Mouse (Mus musculus): ENCODE measurements at regions not wholly inside any gene's neighbourhood (a gene's known extent, or its start where the extent isn't known, plus 50 kb on each side); places are given as distances from the start of the nearest gene placed in this dataset.
A peak's percentile ranks its signal among the peaks of the same experiment; 100 is the strongest.

DNA sequence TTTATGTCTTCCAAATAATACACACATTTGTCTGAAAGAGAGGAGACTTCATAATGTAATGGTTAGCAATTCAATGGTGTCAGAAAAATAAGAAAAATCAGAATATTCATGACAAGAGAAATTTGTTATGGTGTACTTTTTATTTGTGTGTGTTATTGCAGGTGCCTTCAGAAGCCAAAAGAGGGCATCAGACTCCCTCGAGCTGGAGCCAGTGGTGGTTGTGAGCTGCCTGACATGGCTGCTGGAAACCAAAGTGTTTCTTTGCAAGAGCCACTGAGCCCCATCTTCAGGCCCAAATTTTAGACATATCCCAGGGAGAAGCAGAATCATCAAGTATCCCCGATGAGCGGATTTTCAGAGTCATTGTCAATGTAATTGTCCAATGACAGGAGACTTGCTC lies 81.9 kb downstream of the Tm2d3 start:
- no peak for DNase-seq

DNA sequence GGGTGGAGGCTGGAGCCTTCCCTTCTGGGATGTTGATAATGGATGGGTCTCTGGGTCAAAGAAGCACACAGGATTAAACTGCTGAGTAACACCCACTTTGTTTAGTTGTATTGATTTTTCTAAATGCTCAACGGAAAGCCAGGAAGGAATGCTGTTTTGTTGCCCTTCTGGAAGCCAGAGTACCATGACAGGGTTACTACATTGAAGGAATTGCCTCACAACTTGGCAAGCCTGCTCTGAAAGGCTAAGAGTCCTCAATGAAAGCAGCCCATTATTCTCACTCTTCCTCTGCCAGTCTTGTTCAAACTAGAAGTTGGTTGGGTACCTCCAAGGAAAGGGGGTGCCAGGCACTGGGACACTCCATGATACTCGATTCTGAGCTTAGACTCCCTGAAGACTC lies 83.0 kb downstream of the Tm2d3 start:
- DNase-seq: no peak

DNA sequence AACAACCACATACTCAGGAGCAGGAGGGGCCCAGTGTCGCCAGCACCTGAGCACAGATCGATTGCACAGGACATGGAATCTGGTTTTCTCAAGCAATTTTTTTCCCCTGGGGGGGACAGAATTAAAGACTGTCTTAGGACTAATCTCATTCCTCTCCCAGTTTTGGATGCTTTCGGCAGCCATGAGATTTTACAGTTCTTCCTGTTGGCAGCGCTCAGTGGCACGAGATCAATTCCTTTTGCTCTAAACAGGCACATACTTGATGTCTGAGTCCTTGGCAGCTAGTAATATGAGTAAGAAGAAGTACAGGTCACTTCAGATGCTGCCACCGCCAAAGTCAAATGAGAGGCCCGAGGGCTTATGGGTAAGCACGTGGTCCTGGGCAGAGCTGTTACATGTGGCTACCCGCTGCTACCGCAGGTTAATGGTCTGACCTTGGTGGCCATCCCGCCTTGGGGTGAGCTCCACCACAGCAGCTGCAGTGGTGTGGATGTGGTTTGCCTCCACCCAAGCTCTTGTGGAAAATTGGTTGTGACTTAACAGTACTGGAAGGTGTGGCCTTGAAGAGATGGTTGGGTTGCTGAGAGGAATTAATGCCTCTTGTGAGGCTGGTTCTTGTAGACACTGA lies 83.5 kb downstream of the Tm2d3 start:
- DNase-seq: no peak

DNA sequence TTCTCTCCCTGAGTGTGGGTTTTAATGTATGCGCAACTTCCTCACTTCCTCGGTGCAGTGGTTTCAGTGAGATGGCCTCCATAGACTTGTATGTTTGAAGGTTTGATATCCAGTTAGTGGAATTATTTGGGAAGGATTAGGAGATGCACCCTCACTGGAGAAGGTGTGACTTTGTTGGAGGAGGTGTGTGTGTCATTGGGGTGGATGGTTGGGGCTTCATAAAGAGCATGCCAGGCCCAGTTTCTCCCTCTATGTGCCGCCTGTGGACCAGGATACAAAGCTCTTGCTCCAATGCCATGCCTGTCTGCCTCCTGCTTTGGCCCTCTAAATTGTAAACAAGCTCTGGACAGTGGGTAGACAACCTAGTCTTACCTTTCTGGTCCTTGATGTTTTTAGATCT lies 84.0 kb downstream of the Tm2d3 start:
- DNase-seq: no peak

DNA sequence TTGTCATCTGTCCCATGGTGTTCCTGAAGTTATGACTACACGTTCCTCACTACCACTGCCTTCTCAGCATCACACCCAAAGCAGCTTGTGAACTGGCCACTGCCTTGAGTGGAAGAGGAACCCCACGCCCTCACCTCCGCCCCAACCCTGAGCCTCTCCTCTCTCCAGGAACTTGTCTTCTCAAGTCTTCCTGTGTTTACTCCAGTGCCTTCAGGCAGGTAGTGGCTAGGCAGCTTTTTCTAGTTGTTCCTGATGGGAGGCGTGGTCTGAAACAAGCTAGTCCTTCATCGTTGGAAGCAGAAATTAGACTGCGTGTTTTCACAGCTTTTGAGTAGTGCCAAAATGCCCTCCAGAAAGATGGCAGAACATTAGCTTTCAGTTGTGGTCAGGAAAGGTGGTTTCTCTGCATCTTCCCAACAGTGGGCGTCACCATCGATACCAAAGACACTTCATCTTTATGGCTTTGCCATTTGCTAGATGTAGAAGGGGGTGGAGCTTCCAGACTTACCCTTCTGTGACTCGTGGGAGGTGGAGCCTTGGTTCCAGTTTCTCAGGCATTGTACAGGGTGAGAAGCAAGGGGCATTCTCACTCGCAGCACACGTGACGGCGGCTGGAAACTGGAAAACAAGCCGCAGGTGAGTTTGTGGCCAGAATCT lies 81.7 kb upstream of the Pcsk6 start:
- DNase-seq: no peak

DNA sequence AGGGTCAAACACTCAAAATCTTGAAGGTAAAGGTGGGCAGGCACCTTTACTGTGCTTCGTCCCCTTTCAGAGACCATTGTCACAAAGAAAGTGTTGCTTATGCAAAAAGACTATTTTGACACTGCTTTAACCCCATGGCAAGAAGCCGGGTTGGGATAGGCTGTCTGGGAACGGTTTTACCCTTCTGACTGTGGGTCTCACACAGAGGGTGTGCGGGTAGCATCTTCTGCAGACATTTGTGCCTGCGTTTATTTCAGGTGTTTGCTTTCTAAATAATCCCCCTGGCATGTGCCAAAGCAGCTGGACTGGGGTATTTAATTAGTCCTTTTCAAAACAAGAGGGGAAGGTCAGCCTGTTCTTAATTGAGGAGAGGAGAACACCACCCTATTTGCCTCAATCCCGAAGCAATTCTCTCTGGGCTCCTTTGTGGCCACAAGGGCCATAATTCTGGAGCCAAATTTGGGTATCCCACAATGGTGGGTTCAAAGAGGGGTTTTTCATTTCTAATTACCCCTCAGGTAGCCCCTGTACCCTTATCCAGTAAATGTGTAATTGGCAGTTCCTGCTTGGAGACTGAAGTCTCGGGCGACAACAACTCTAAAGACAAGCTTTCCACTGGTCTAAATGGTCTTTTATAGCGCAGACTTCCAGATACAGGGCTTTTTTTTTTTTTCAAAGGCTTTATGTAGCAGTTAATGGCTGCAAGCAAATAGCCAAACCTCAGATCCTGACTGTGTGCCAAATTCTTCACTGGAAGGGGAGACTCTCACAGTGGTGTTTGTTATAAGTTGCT lies 80.8 kb upstream of the Pcsk6 start:
- DNase-seq: no peak

DNA sequence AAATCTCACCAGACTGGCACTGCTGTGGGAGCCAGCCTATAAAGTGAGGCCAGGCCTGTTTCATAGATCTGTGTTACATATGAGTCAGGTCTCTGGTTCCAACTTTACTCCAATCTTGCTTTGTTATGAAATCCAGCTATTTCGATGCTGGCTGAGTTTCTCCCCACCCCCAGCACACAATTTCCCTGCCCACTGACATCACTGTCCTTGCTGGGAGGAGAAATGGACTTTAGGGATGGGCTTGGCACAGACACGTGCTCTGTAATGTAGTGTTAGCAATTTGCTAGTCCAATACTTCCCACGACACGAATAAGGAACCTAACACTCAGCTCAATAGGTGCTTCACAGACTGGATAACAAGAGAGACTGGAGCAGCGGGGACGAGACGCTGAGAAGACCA lies 79.5 kb upstream of the Pcsk6 start:
- peak; percentile 40 for DNase-seq

DNA sequence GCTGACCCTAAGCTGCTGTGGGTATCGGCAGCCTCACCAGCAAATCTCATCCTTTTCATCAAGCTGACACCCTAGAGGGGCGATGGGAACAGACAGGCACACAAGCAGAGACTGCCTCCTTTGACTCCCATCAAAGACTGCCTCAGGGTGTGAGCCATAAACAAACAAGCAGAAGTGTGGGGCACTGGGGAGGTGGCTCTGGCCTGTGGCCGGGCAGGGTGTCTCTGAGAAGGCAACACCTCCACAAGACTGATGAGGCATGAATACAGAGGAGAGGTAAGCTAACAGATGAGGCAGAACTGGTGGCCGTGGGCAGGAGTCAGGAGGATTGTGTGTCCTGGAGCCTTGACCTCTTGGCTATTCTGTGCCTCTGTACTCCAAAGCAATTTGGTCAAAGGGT lies 77.8 kb upstream of the Pcsk6 start:
- DNase-seq: no peak

DNA sequence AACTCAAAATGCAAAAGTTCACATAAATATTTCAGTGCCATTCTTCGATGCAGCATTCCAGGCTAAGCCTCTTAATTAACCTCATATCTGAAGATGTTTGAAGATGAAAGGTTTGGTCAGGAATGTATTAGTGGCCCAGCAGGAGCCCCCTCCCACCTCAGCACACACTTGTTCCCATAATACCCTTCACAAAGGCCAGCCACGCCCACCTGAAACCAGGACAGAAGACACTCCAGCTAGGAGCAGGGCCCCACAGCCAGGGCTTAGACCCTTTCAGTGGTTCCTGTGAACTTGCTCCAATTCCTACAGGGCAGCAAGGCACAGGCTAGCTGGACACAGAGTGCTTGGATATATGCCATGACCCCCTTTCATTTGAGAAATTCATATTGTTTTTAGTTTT lies 74.6 kb upstream of the Pcsk6 start:
- DNase-seq: no peak

DNA sequence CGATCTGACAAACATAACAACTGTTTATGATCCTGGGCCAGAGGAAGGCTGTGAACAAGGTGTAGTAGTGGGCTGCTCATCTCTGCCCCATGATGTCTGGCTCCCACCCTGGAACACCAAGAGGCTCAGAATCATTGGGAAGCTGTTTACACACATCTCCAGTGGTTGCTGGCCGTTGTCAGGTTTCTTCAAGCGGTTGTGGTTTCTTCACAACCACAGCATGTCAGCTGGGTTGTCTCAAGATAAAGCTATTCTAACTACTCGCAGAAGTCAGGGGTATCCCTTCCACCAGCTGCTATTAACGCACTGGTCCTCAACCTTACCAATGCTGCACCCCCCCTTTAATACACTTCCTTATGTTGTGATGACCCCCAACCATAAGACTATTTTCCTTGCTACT lies 73.7 kb upstream of the Pcsk6 start:
- no peak for DNase-seq

DNA sequence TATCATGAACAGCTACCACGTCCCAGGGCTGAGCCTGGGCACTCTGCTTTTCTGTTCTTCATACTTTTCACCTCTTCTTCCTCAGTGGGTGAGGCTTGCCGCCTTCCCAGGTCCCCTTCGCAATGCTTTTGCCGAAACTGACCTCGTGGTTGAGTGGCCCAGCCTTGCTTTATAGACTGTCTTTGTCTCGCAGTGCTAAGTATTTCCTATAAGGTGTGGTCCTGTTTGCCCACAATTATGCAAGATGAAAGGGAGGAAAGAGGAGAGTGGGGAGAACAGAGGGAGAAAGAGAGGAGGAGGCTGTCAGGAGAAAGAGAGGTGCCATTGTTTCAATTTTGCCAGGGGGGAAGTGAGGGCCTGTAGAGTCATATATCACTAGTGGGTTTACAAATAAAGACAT lies 71.3 kb upstream of the Pcsk6 start:
- DNase-seq: no peak

DNA sequence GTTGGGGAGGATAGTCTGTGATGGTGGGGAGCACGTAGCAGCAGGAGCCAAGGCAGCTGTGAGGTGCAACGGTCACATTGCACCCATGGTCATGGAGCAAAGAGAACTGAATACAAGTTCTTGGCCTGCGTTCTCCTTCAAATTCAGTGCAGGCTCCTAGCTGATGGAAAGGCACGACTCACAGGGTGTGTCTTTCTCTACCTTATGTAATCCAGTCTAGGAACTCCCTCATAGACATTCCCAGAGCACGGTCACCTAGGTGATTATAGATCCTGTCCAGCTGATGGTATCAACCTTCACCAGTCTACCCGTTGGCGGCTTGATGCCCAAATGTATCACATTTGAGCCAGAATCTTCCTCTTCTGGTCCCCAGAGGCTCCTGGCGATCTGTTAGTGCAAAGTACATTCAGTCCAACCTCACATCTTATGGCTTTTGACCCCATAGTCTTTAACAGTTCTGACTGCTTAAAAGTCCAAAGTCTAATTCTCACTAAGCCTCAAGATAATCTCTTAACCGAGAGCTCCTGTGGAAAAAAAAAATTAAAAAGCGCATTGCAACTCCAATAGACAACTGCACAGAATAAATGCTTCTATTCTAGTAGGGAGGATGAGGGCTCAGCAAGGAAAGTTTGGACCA lies 69.2 kb upstream of the Pcsk6 start:
- DNase-seq: no peak

DNA sequence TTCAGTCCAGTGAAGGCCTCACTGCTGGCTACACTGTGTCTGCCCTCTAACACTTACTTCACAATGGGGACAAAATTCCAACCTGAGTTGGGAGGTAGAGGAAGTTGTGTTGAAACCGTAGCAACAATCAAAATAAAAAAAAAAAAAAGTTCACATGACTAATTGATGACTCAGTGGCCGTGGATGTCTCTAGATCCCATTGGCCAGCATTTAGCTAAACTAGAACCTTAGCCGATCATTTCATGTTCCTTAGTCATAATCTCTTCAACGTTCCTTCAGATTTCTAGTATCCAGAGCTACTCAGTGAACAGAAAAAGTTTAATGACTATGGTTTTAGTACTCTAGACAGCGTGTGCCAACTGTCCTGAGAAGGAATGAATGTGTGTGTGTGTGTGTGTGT lies 59.2 kb upstream of the Pcsk6 start:
- no peak for DNase-seq

DNA sequence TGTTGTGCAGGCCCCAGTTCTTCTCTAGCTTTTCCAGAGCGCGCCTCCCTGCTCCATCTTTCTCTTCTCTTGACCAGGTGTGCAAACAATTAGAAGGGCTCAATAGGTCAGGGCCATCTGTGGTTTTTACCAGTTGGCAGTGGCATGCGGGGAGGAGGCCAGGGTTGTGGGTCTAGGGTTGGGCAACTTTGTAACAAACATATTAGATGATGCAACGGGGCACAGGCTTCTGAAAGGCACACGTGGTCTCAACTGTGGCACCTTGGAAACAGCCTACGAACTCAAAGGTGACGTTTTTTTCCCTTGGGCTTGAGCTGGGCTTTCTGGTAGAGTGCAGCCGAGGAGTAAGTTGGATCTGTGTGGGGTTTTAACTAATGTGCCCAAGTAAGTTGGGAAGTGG lies 58.7 kb upstream of the Pcsk6 start:
- DNase-seq: peak; percentile 20

DNA sequence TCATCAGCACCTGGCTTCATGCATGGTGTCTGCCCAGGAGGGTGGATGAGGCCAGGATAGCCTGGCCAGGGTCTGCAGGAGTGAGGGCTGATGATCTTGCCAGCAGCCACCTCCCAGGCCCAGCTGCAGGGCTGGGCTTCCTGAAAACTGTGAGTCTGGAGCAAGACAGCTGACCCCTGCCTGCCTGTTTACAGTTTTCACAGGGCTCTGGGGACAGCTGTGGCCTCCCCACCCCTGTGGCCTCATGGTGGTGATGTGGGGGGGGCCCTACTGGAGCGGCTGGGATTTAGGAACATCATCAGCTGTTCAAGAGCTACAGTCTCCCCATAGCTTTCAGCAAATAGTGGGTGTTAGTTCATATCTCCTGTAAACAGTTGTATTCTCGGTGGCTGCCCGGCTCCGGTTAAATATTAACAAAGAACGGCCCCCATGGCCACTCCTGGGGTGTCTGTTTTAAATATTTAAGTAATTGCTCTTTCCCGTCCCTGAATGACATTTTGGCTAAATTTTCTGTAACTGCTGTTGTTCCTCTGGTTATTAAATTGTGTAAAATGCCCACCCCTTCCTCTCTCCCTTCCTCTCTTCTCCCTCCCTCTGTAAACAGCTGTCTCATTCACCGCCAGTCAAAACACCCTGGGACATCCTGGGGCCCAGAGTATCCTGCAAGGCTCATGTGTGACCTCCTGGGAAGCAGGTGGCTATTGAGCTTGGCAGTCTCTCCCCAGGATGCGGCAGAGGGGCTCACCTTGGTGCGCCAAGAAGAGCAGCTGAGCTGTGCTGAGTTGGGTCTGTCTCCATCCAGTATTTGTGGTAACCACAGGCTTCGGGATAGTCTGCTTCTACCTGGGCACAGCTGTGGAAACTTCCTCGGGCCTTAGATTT lies 57.9 kb upstream of the Pcsk6 start:
- DNase-seq: no peak
